Mouse (Mus musculus) E14TG2a.4 (cell line): ENCODE results near the gene Prex1.
A peak's percentile ranks its signal among the peaks of the same experiment; 100 is the strongest.

Experiments used
- H3K27me3 ChIP-seq: 2 replicates; pipeline ENCODE4 v1.6.1; 2014; ENCODE audit warnings: low read length, control low read depth; ENCODE audit not compliant: insufficient read depth
- H3K36me3 ChIP-seq: 2 replicates; pipeline ENCODE4 v1.6.1; 2014; ENCODE audit warnings: low read length, control low read depth; ENCODE audit not compliant: insufficient read depth
- H3K4me1 ChIP-seq: replicated peaks from 2 replicates; pipeline ENCODE4 v1.6.1; 2014; ENCODE audit warnings: low read depth, low read length, control low read depth
- H3K4me3 ChIP-seq: replicated peaks from 2 replicates; pipeline ENCODE4 v1.5.1; 2014; ENCODE audit warnings: mild to moderate bottlenecking, low read length
- H3K9me3 ChIP-seq: 2 replicates; pipeline ENCODE4 v1.6.1; 2014; ENCODE audit warnings: low read length, control low read depth
- CTCF ChIP-seq: conservative IDR thresholded peaks from 2 replicates; pipeline ENCODE4 v1.5.1; 2014; ENCODE audit warnings: low read length
- NANOG ChIP-seq: IDR thresholded peaks from 2 replicates; pipeline ENCODE4 v1.6.1; 2014; ENCODE audit warnings: borderline replicate concordance, low read length, mixed read lengths
- POU5F1 ChIP-seq: IDR thresholded peaks from 2 replicates; pipeline ENCODE4 v1.6.1; 2014; ENCODE audit warnings: low read length, borderline replicate concordance

Gene Prex1

DNA sequence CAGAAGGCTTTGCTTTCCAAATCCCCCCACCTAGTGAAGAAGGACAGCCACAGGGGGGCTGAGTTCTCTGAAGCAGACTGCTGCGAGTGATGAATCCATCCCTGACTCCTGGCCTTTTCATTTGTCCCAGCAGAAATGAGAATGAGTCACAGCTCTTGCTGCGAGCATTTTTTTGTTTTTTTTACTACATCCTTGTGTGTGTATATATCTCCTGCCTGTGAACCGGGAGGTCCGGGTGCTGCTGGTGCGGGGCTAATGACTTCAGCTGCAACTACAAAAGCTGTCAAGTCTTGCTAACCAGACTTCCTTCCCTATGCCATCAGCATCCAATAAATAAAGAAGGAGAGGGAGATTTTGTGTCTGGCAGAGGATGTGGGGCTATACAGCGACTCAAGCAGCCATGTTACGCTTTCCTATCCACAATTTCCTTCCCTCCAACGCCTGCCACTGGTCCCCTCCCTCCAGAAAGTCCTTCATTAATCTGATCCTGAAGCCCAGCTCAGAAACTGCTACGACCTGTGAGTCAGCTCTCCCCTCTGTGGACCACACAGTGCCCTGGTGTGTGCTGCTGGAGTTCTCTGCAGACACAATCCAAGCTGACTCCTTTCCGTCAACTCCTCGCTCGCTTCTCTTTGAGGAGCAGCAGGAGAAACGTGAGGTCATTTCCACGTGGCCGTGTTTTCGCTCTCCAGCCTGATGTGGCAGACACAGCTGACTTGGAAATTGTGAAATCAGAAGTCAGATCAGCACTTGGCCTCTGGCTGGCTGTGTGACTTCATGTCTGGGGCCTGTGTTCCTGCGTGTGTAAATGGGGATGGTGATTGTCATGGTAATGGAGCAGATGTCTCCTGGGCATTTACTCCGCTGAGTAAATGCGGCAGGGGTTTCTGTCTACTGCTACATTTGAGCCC is 16.3 kb upstream of the Prex1 start:
- TF ChIP-seq POU5F1, result peak; percentile 67; the same call in 1 of the 2 replicates
- TF ChIP-seq NANOG, result no peak
- H3K9me3 ChIP-seq, result no peaks in the 10 kb centered on the region
- H3K4me3 ChIP-seq, result peak overlapping the region; percentile 29; the same call in 1 of the 2 replicates
- peaks cover 60% of the 10 kb centered on the region for H3K4me1 ChIP-seq
- H3K36me3 ChIP-seq, result no peaks in the 10 kb centered on the region
- H3K27me3 ChIP-seq, result 0 out of 2 replicates have a peak, but pooled peaks cover 3% of the 10 kb centered on the region

DNA sequence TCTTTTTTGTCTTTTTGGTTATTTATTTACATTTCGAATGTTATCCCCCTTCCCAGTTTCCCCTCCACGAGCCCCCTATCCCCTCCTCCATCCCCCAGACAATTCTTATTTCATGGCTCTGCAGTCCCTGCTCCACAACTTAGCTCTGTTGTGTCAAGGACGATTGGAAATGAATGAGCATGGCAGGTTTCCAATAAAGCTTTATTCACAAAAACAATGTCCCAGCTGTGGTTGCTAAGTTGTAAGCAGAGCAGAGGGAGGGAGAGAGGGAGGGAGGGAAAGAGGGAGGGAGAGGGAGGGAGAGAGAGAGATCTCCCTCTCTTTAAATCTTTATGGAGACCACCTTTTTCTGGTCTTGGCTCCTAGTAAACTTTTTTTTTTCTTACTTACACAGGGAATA is 15.4 kb upstream of the Prex1 start:
- Histone ChIP-seq H3K4me3 (no peak overlapping the region), H3K4me1 (peaks cover 60% of the 10 kb centered on the region), H3K27me3 (peaks cover 5% of the 10 kb centered on the region; the same call in 1 of the 2 replicates), H3K36me3 (no peaks in the 10 kb centered on the region), H3K9me3 (no peaks in the 10 kb centered on the region)
- TF ChIP-seq CTCF, result no peak
- TF ChIP-seq POU5F1, result no peak
- no peak for TF ChIP-seq NANOG

DNA sequence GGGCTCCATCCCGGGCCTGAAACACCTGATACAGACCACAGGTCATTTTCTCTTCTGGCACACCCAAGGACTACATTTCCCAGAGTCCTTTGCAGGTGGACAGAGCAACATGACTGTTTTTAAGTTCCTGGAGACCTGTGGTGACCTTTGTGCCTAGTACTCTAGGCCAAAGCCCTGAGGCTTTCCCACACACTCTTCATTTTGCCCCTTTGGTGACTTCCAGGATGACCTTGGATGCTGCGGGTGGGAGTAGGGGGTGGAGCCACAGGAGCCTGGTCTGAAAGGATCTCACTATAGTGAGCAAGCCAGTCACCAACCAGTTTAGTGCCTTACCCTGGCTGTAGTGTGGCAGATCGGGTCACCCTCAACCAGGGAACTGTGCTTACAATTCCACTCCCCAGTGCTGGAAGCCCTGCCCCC is 14.6 kb upstream of the Prex1 start:
- Histone ChIP-seq H3K4me1 (peaks cover 60% of the 10 kb centered on the region), H3K36me3 (no peaks in the 10 kb centered on the region)

DNA sequence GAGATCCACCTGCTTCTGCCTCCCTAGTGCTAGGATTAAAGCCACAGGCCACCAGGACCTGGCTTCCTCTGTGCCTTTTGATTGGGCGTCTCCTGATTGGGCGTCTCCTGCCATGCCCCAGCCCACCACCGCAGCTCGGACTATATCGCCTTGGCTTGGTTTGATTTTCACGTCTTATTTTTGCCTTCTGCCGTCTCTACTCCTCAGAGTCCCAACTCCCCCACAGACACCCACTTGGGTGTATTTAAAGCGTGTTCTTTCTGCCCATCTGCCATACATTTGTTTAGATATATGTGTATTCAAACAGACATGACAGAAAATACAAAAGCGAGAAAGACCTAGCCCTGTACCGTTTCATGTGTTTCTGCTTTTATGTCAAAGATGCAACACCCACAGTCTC is 14.2 kb upstream of the Prex1 start:
- peak overlapping the region; percentile 14; the same call in 1 of the 2 replicates for H3K4me3 ChIP-seq
- no peaks in the 10 kb centered on the region for H3K36me3 ChIP-seq
- H3K27me3 ChIP-seq, result peaks cover 10% of the 10 kb centered on the region; the same call in 1 of the 2 replicates
- peaks cover 60% of the 10 kb centered on the region for H3K4me1 ChIP-seq
- TF ChIP-seq POU5F1, result no peak
- H3K9me3 ChIP-seq, result no peaks in the 10 kb centered on the region

More for the DNA sequence above, 14.6 kb upstream of the Prex1 start:
- peaks cover 7% of the 10 kb centered on the region; the same call in 1 of the 2 replicates for H3K27me3 ChIP-seq
- peak overlapping the region; percentile 14; the same call in 1 of the 2 replicates for H3K4me3 ChIP-seq
- TF ChIP-seq POU5F1 (no peak), NANOG (no peak), CTCF (no peak)
- H3K9me3 ChIP-seq, result no peaks in the 10 kb centered on the region

DNA sequence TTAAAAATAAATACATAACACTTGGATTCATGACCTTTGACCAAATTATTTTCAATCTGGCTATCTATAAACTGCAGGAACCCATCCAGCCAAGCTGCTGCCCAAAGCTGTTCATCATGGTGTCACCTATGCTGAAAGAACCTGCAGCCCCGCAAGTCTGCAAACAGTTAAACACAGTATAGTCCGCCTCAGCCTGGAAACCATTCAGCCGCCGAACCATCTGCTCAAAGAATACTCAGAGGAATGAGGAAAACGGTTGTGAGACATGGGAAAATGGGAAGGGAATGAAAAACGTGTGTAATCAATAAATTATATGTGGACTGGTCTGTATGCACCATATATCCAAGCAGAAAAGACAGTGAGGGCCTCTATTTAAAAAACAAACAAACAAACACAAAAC is 13.3 kb upstream of the Prex1 start:
- TF ChIP-seq POU5F1 (no peak), CTCF (no peak), NANOG (no peak)
- H3K9me3 ChIP-seq, result no peaks in the 10 kb centered on the region
- H3K4me3 ChIP-seq, result no peak overlapping the region
- no peaks in the 10 kb centered on the region for H3K36me3 ChIP-seq
- H3K4me1 ChIP-seq, result peaks cover 56% of the 10 kb centered on the region
- peaks cover 19% of the 10 kb centered on the region for H3K27me3 ChIP-seq

DNA sequence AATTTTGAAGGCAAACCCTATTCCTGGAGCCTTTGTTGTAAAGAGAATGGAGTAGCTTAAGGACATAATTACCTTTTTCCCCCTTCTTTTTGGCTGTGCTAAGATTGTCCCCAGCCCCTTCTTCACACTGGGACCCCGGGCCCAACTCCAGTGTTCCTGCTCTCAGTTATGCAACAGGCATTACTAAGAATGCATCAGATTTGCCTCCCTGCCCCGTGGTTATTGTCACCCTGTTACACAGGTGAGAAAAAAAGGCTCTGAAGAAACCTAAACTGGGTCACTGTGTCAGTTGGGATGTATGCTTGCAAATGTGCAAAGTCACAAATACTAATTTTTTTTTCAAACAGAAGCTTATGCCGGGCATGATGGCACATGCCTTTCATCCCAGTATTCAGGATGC is 6.8 kb upstream of the Prex1 start:
- Histone ChIP-seq H3K4me1 (peaks cover 12% of the 10 kb centered on the region), H3K27me3 (peaks cover 42% of the 10 kb centered on the region), H3K4me3 (no peak overlapping the region), H3K36me3 (no peaks in the 10 kb centered on the region), H3K9me3 (no peaks in the 10 kb centered on the region)
- TF ChIP-seq NANOG, result no peak

DNA sequence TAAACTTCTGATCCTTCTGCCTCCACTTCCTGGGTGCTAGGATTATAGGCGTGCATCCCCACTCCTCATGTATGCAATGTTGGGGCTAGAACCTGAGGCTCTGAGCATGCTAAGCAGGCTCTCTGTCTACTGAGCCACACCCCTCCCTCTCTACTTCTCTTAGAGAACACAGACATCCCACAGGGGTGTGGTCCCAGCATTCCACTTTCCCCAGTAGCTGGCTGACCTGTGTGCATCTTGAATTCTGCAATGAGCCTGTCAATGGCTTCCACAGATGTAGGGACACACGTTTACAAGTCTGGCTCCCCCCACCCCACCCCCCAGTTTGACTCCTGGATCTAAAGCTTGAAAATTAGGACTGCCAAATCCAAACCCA is 6.3 kb upstream of the Prex1 start:
- H3K4me1 ChIP-seq, result peaks cover 15% of the 10 kb centered on the region
- no peaks in the 10 kb centered on the region for H3K36me3 ChIP-seq
- H3K27me3 ChIP-seq, result peaks cover 45% of the 10 kb centered on the region
- TF ChIP-seq POU5F1, result no peak
- no peak for TF ChIP-seq NANOG
- no peak for TF ChIP-seq CTCF
- no peaks in the 10 kb centered on the region for H3K9me3 ChIP-seq
- H3K4me3 ChIP-seq, result no peak overlapping the region

DNA sequence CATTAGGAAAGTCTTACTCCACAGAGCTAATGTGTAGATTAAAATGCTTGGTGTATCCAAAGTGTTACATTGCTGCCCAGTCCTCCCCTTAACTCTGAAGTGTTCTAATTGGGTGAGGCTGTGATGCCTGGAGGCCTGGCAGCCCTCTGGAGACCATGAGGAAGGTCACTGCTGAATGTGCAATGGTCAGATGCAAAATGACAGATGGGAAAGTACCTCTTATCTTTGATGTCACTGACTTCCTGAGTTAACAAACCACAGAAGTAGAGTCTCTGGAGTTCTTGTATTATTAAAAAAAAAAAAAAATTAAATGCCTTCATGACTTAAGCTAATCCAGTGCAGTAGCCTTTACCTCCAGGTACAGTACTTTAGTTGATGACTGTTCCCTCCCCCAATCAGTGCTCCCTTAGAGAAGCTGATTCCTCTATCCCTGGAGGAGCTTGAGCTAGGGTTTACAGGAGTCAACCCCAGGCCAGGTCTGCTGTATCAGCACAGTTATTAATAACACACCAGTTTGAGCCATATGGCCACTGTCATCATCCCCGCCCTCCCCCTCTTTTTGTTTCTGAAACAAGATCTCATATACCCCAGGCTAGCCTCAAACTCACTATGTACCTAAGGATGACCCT is 5.8 kb upstream of the Prex1 start:
- H3K36me3 ChIP-seq, result no peaks in the 10 kb centered on the region
- H3K9me3 ChIP-seq, result no peaks in the 10 kb centered on the region
- H3K27me3 ChIP-seq, result peaks cover 47% of the 10 kb centered on the region
- TF ChIP-seq NANOG (no peak), POU5F1 (no peak), CTCF (no peak)
- no peak overlapping the region for H3K4me3 ChIP-seq
- peaks cover 20% of the 10 kb centered on the region for H3K4me1 ChIP-seq

DNA sequence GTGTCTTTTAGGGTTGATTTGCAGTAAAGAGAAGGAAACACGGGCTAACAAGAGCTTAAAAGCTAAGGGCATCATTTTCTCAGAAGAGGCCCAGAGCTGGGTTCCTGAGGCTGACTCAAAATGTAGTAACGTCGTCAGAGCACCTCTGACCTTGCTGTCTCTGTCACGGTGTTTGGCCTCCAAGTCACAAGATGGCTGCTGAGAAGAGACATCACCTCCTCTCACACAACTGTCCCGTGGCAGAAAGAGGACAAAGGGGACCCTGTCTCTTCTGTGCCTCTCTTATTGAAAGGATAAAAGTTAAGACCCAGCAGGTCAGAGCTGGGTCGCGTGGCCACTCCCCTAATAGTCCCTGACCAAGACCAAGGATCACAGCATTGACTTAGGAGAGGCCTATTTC is 2.4 kb upstream of the Prex1 start:
- TF ChIP-seq CTCF, result no peak
- no peak for TF ChIP-seq NANOG
- no peak for TF ChIP-seq POU5F1
- Histone ChIP-seq H3K9me3 (no peaks in the 10 kb centered on the region), H3K4me1 (peaks cover 42% of the 10 kb centered on the region), H3K4me3 (no peak overlapping the region), H3K36me3 (no peaks in the 10 kb centered on the region), H3K27me3 (peaks cover 52% of the 10 kb centered on the region)
